ENCODE assay signal across 13 mouse cellular contexts in the genomic region with DNA sequence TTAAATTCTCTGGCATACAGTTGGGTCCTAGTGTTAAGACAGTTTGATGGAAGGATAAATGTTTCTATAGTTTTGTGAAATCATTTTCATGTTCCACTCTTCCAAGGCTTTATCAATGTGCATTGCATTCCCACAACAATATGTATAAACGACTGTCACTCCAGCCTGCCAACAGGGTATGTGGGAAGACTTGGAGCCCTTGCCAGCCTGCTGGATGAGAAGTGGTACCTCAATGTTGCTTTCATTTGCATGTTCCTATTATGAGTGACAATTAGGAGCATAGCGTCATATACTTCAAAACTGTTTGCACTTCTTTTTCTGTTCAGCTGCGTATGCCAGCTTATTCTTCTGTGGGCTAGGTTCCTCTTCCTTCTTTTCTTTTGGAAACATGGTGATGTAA.
"Had no signal": no experiment of that assay in that cellular context is flagged by ENCODE, and none has a peak within 500 bp of the region (broad histone marks: within the 10 kb centered on the region; RNA-seq: fewer than 3 reads in every experiment).

No protein-coding gene starts in this region.

- H3K36me3 ChIP-seq: limb, embryonic 12.5 days; liver, embryonic 13.5 days; lung, embryonic 15.5 days; stomach, embryonic 15.5 days had no signal

- H3K27ac ChIP-seq: limb, embryonic 12.5 days; liver, embryonic 13.5 days; lung, embryonic 15.5 days; midbrain, embryonic 12.5 days; neural tube, embryonic 13.5 days; stomach, embryonic 15.5 days had no signal

- H3K9me3 ChIP-seq: liver, embryonic 13.5 days; lung, embryonic 15.5 days; neural tube, embryonic 13.5 days; stomach, embryonic 15.5 days had no signal

- H3K4me3 ChIP-seq: limb, embryonic 12.5 days; liver, embryonic 13.5 days; lung, embryonic 15.5 days; midbrain, embryonic 12.5 days; neural tube, embryonic 13.5 days; stomach, embryonic 15.5 days had no signal

- H3K27me3 ChIP-seq: limb, embryonic 12.5 days; liver, embryonic 13.5 days; lung, embryonic 15.5 days; midbrain, embryonic 12.5 days; neural tube, embryonic 13.5 days; stomach, embryonic 15.5 days had no signal

- DNase-seq: kidney, adult 8-10 months; kidney, postnatal 25 days; liver; liver, embryonic 13.5 days; liver, postnatal 0 days; thymus, postnatal 36 days had no signal

- ATAC-seq: intestine, postnatal 0 days; liver, postnatal 0 days; midbrain, embryonic 16.5 days had no signal

- H3K9ac ChIP-seq: limb, embryonic 12.5 days; liver, embryonic 13.5 days; liver, postnatal 0 days; lung, embryonic 15.5 days; midbrain, embryonic 12.5 days; neural tube, embryonic 13.5 days; stomach, embryonic 15.5 days had no signal

- H3K4me2 ChIP-seq: limb, embryonic 12.5 days; liver, embryonic 13.5 days; lung, embryonic 15.5 days; midbrain, embryonic 12.5 days; neural tube, embryonic 13.5 days; stomach, embryonic 15.5 days had no signal

- H3K4me1 ChIP-seq: limb, embryonic 12.5 days; liver, embryonic 13.5 days; lung, embryonic 15.5 days; neural tube, embryonic 13.5 days; stomach, embryonic 15.5 days had no signal
